Mouse (Mus musculus) cerebellum, postnatal 10 days (tissue): ENCODE results near the gene 2010111I01Rik.
"Not testable (repeated sequence)": the region's sequence is repeated elsewhere in the genome, so short reads cannot be mapped to it uniquely, and the experiment has no call there.

Experiments
- DNase-seq, 2 experiments: peaks; one replicate each; pipeline ENCODE4 v3.0.0; 2021; ENCODE audit warnings: mixed read lengths in 2 of 2

2010111I01Rik gene

DNA sequence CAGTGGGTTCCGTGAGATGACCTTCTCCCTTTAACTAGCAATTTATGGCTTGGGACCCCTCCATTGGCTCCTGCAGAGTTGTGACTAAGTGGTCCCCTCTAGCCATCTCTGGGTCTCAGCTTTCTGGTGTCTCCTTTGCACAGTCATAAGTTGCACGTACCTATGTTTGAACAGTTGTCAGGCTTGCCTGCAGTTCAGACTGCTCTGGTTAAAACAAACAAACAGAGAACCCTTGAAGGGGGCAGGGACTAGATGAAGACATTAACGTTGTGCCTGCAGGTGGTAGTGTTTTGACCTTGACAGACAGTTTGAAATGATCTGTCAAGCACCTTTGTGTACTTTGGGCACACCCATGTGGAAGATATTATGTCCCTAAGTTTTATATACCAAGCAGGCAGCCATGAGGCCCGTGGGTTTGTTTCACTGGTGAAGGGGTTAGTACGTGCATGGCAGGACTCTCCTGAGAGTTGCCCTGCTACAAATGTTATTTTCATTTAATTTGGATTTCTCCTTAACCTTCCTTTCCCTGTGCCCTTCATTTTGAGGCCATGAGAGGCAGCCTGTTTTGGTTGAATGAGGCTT, 118.0 kb downstream of the 2010111I01Rik start:
- DNase-seq: no peak

GRCm38 (mm10) chr13:63083139-63083538, 118.4 kb downstream of the 2010111I01Rik start:
- DNase-seq: not testable (repeated sequence)

- no peak for DNase-seq
Measured at GRCm38 (mm10) chr13:63083663-63084062, 119.0 kb downstream of the 2010111I01Rik start.

DNA sequence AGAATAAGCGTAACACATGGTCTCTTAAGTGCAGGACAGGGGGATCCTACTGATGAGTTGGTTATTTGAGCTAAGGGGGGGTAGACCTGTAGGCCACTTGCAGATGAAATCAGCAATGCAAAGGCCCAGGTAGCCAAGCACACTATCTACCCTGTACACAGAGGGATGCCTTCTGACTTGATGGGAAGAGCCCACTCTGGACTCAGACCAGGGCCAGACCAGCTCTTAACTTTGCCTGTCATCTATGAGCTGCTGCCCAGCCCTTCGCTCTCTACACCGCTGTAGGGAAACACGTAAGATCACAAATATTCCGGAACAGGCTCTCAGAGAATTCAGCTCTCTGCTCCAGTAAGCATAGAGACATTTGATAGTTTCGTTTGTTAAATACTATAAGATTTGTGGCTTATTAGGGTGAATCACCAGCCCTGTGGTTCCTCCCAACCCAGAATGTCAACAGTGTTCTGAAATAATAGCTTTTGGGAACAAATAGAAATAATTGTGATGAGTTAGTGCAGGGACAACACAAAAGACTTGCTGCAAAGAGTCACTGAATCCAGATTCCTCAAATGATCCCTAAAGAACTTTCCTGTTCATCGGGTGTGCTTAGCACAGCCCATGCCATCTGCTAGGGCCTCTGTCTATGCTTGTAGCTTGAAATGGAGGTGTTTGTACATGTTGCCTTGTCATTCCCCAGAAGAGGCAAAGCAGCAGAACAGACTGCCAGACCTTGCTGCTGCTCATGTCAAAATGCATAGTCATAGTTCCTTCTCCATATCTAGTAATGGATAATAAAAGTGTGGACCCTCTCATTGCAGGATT, 123.4 kb downstream of the 2010111I01Rik start:
- no peak for DNase-seq

GRCm38 (mm10) chr13:63089513-63089912, 124.8 kb downstream of the 2010111I01Rik start:
- DNase-seq: peak in 1 of 2 experiments; percentile 24

DNA sequence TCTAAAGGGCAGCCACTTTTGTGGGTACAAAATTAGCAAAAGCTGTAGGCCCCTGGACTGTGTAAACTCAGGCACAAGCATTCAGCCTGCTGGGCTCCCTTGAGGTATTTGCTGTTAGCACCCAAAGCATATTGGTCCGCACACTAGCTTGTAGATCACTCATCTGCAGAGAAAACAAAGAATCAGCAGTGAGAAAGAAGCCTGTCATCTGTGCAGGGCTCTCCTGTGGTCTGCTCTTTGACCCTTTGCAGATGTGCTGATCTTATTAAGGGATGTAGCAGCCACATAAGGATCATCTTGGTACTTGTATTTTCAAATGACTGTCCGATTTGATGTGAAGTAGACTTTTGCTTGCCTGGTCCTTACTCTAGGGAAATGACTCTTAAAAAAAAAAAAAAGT, 126.6 kb downstream of the 2010111I01Rik start:
- DNase-seq: no peak

DNA sequence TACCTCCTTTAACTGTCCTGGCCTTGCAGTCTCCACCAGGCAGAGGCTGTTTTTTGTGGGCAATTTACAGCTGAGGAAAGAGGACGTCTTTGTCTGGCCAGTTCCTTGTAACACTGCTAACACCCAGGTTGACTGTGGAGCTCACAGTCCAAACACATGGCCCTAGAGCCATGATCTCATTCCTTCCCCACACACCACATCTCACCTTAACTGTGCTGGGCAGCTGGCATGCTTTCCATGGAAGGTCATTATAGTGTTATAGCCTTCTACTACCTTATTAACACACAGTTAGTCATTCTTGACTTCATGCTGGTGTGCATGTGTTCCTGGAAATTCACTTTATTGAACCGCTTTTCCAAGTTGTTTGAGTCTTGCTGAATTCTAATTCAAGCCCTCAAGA, 127.6 kb downstream of the 2010111I01Rik start:
- DNase-seq: no peak

DNA sequence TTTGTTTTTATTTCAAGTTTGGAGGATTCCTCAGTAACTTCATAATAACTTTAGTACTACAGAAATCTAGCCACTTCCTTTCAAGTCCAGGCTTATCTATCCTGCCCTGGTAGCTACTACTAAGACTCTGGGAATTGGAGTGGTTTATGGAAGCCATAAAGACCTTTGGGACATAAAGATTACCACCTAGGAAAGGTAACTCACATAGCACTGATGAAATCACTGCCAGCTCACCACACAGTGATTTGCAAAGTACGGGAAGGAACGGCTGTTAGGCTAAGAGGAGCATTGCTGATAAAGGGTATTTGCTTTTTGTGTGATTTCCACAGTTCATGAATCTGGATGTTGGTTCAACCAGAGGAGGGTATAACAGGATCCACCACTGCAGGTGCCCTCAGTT, 128.2 kb downstream of the 2010111I01Rik start:
- no peak for DNase-seq

GRCm38 (mm10) chr13:63093636-63094035, 128.9 kb downstream of the 2010111I01Rik start:
- DNase-seq: no peak

DNA sequence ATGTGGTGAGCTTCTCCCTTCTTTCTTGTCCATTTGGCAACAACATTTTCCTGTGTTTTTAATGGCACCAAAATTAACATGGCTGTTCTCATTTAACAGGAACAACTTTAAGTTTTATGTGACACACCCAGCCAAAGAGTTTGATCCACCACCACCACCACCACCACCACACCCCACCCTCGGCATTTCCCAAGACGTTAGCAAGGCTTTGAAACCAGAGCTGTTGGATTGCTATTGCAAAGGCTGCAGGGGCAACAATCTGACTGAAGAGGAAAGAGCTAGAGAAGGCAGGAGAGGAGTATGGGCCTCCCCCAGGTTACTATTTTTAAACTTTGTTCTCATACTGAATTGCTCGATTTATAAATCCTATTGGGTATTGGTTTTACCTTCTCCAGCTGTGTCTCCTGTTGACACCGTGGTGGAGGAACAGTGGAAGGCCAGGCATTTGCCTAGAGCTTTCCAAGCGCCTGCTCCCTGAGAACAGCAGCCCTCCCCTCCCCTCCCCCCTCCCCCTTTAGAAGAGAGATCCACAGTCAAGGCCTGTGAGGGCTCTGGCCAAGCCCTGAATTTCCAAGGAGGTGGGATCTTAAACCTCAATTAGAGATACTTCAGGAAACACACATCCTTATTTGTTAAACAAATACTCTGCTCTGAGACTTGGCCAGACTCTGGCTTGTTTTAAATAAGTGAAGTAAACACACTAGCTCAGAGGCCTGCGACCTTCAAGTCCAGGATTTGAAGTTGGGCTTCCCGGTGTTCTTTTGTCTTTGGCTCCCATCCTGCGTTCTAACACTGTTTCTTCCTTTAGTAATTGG, 129.8 kb downstream of the 2010111I01Rik start:
- DNase-seq: no peak

GRCm38 (mm10) chr13:63096764-63097163, 132.1 kb downstream of the 2010111I01Rik start:
- DNase-seq: peak; percentile 15 to 27

DNA sequence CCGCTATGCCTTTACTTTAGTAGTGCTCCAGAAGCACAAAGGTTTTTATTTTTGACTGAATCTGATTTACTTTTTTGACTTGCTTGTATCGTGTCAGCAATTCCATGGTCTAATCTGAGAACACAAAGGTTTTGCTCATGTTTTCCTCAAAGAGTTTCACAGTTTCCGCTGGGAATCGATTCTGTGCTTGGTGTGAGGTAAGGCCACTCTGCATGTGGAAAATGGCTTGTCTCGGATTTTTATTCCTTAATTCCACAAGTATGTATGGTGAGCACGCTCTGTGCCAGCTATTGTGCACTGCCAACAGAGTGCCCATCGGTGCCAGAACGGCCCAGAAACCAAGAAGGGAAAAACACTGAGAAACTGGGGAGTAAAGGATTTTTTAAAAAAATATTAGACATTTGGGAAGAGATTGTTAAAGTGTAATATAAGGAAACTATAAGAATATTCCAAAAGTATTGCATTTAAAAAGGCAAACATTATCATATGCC, 132.8 kb downstream of the 2010111I01Rik start:
- DNase-seq: peak; percentile 20 to 34

DNA sequence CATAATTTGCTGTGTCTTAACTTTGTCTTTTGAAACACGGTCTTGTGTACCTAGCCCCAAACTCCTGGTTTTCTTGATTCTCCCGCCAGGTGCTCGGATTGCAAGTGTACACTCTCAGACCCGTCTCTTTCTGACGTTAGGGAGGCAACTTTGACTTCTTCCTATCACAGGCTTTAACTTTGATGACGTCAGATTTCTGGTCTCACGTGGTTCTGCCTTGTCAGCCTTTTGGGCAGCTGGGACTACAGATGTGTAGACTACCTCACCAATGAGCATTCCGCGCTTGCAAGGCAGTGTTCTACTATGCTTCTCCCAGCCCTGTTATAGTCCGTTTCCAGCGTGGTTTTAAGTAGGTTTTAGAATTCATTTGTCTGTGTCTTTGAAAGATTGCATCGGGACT, 137.1 kb downstream of the 2010111I01Rik start:
- no peak for DNase-seq

- no peak for DNase-seq
Measured at GRCm38 (mm10) chr13:63102848-63103585, 138.3 kb downstream of the 2010111I01Rik start.

GRCm38 (mm10) chr13:63106574-63106973, 141.9 kb downstream of the 2010111I01Rik start:
- DNase-seq: no peak

DNA sequence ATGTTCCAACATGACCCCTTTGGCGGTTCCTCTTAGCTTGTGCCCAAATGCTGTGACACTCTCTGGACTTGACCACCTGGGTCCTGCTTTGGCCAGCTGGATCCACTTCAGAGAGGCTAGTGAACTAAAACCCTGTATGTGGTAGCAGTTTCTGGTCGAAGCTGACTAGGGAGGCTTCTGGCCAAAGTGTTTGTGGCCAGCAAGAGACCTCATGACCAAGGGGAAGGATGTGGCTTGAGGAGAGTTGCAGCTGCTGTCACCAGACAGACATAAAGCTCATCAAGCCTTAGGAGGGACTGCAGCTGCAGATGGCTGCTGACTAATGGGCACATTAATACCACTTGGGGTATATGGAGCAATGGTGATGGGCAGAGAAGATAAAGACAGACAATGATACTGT, 143.9 kb downstream of the 2010111I01Rik start:
- peak in 1 of 2 experiments; percentile 9 for DNase-seq

GRCm38 (mm10) chr13:63111297-63112042, 146.8 kb downstream of the 2010111I01Rik start:
- no peak for DNase-seq

DNA sequence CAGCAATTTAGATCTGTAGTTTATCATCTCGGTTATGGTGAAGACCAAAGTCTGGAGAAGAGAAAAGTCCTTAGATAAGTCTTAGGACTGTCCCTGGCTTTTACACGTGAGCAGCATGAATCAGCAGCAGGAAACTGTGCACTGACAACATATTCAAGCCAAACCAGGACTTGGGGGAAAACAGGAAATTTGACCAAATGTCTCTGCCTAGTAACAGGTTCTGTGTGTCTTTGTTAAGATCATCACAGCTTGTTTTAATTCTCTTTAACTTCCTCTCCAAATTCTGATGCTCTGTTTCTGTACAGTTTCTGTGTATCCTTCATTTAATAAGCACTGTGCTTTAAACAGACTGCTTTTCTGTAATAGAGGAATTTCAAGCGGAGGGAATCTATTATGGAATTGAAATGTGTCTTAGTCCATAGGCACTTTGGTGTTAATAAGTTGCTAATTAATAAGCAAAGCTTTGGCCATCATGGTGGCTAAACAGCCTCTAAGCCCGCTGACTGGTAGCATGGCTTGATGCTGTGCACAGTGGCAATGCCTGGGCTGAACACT, 147.4 kb downstream of the 2010111I01Rik start:
- DNase-seq: no peak

- no peak for DNase-seq
Measured at GRCm38 (mm10) chr13:63112598-63113372, 148.1 kb downstream of the 2010111I01Rik start.

- no peak for DNase-seq
Measured at GRCm38 (mm10) chr13:63113881-63114301, 149.2 kb downstream of the 2010111I01Rik start.
